Mouse (Mus musculus): ENCODE results near the gene Gm20777.
"Not testable (repeated sequence)": the region's sequence is repeated elsewhere in the genome, so short reads cannot be mapped to it uniquely, and the experiment has no call there.

The Gm20777 gene

GRCm38 (mm10) chrY:10752350-10752749, at the start of gene Gm20777:
TSS of gene Gm20777 (minus strand) at chrY:10752450.
- not testable (repeated sequence) for DNase-seq (ENCODE audit: low spot score)

- DNase-seq (ENCODE audit: low spot score) = peak; percentile 29
These were observed 42.7 kb downstream of the Gm20777 start for GRCm38 (mm10) chrY:10709551-10709950.

- not testable (repeated sequence) for DNase-seq (ENCODE audit: low spot score)
These were observed 43.5 kb downstream of the Gm20777 start for GRCm38 (mm10) chrY:10708761-10709160.

- DNase-seq (ENCODE audit: low spot score) = not testable (repeated sequence)
These were observed 44.0 kb downstream of the Gm20777 start for GRCm38 (mm10) chrY:10708226-10708625.

GRCm38 (mm10) chrY:10706686-10707085, 45.6 kb downstream of the Gm20777 start:
- not testable (repeated sequence) for DNase-seq (ENCODE audit: low spot score)
